Mouse (Mus musculus): ENCODE data around the gene Myo1e. TPM values are rescaled to one million over a fixed set of nuclear protein-coding genes. Genes with fewer than 3 reads are reported as not detected.

Gene Myo1e
- total and polyA plus RNA-seq, 3 experiments: 82.3 to 186 (median 98.7) TPM

DNA sequence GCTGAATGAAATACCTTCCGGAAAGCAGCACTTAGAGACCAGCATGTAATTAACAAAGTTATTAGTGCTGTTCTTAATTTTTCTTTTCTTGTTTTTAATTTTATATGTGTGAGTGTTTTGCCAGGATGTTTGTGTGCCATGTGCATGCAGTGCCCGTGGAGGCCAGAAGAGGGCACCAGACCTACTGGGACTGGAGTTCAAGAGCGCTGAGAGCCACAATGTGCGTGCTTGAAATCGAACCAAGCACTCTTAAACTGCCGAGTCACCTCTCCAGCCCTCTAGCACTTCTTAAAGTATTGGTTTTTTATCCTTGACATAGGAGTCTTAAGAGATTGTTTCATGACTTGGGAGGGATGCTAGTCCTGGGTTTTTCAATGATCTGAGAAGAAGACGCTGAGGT lies 38.2 kb upstream of the Myo1e start:
- Histone ChIP-seq H3K9ac (ENCODE audit: insufficient read depth, low read depth) (no peak overlapping the region), H3K4me2 (ENCODE audit: insufficient read depth, low read depth, poor library complexity, severe bottlenecking) (no peak overlapping the region), H3K4me3 (replicated peaks in 1 of 3; ENCODE audit: low read depth in 2 of 3, low read length in 2 of 3, poor library complexity in 1 of 3) (no peak overlapping the region), H3K27ac (ENCODE audit: insufficient read depth, low read depth) (no peak overlapping the region), H3K9me3 (replicated peaks; ENCODE audit: low read length) (peaks cover 3% of the 10 kb centered on the region), H3K79me2 (replicated peaks; ENCODE audit: control insufficient read depth, extremely low read depth, insufficient read depth, poor library complexity, severe bottlenecking) (no peaks in the 10 kb centered on the region), H3K4me1 (ENCODE audit: control insufficient read depth in 1 of 2, insufficient read depth in 2 of 2) (peaks cover under 1 to 10% of the 10 kb centered on the region in 2 experiments), H3K36me3 (replicated peaks in 1 of 2; ENCODE audit: control insufficient read depth in 1 of 2, insufficient read depth in 1 of 2, low read length in 1 of 2) (no peaks in the 10 kb centered on the region), H3K27me3 (replicated peaks) (no peaks in the 10 kb centered on the region)
- peak; percentile 12 for DNase-seq (ENCODE audit: extremely low read depth)
- in situ Hi-C loops (cut with MboI; ENCODE audit: low pct_ligation_motif_present, low pct_unique_long_range_greater_than_20kb, low sequenced_read_pairs) (no loop called here), dilution Hi-C loops (cut with MboI; ENCODE audit: extremely low pct_ligation_motif_present, extremely low pct_unique_long_range_greater_than_20kb, low sequenced_read_pairs) (no loop called here)
- TF ChIP-seq ZNF384 (IDR thresholded peaks at IDR 0.05; ENCODE audit: low read depth, low read length) (no peak), USF2 (conservative IDR thresholded peaks at IDR 0.05; ENCODE audit: low read depth, low read length) (no peak), GABPA (IDR thresholded peaks at IDR 0.05; ENCODE audit: insufficient replicate concordance, low read depth, low read length) (no peak), SMC3 (IDR thresholded peaks at IDR 0.05; ENCODE audit: low read depth, low read length) (peak; percentile 51), CTCF (conservative IDR thresholded peaks at IDR 0.05 in 1 of 2, IDR thresholded peaks at IDR 0.05 in 1 of 2; ENCODE audit: low read depth in 2 of 2, low read length in 2 of 2) (peak; percentile 40 to 58), TCF12 (IDR thresholded peaks at IDR 0.05; ENCODE audit: low read depth, low read length) (no peak), RAD21 (IDR thresholded peaks at IDR 0.05; ENCODE audit: low read depth, low read length) (peak; percentile 39), HCFC1 (IDR thresholded peaks at IDR 0.05; ENCODE audit: low read depth, low read length) (no peak)

DNA sequence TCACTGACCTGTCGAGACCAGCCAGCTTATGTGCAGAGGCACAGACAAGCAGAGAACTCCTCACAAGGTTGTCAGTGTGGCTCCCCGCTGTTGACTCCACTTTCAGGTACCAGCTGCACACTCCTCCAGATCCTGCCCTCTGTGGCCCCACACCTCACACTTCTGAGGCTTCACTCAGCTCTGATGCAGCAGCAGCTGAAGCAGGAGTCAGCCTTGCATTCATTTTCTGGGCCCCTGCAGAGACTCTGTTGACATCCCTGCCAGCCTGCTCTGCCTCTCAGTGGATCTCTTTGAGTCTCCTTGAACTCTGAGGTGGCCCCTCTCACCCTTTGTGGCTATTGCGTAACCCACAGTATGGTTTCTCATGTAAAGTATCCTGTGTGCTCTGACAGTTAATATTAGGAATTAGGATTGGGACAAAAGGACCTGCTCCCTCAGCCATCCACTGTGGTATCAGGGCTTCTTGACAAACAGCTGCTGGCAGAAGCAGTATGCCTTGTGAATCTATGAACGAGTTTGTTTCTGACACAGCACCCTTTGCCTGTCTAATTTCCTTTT lies 32.8 kb upstream of the Myo1e start:
- dilution Hi-C loops (cut with MboI; ENCODE audit: extremely low pct_ligation_motif_present, extremely low pct_unique_long_range_greater_than_20kb, low sequenced_read_pairs) (no loop called here), in situ Hi-C loops (cut with MboI; ENCODE audit: low pct_ligation_motif_present, low pct_unique_long_range_greater_than_20kb, low sequenced_read_pairs) (no loop called here)
- Histone ChIP-seq H3K27me3 (replicated peaks) (no peaks in the 10 kb centered on the region), H3K36me3 (replicated peaks in 1 of 2; ENCODE audit: control insufficient read depth in 1 of 2, insufficient read depth in 1 of 2, low read length in 1 of 2) (no peaks in the 10 kb centered on the region), H3K4me1 (ENCODE audit: control insufficient read depth in 1 of 2, insufficient read depth in 2 of 2) (peaks cover 6 to 12% of the 10 kb centered on the region in 2 experiments; a peak in 3 of 4 replicates), H3K4me3 (replicated peaks in 1 of 3; ENCODE audit: low read depth in 2 of 3, low read length in 2 of 3, poor library complexity in 1 of 3) (no peak overlapping the region), H3K9me3 (replicated peaks; ENCODE audit: low read length) (no peaks in the 10 kb centered on the region), H3K27ac (ENCODE audit: insufficient read depth, low read depth) (no peak overlapping the region), H3K4me2 (ENCODE audit: insufficient read depth, low read depth, poor library complexity, severe bottlenecking) (no peak overlapping the region), H3K9ac (ENCODE audit: insufficient read depth, low read depth) (no peak overlapping the region), H3K79me2 (replicated peaks; ENCODE audit: control insufficient read depth, extremely low read depth, insufficient read depth, poor library complexity, severe bottlenecking) (no peaks in the 10 kb centered on the region)
- DNase-seq (ENCODE audit: extremely low read depth): no peak
- TF ChIP-seq CHD2 (IDR thresholded peaks at IDR 0.05; ENCODE audit: low read length): no peak
- TF ChIP-seq UBTF (IDR thresholded peaks at IDR 0.05; ENCODE audit: low read depth, low read length): no peak
- no peak for TF ChIP-seq MEF2A (IDR thresholded peaks at IDR 0.05; ENCODE audit: borderline replicate concordance, low read depth, low read length)
- TF ChIP-seq MXI1 (IDR thresholded peaks at IDR 0.05; ENCODE audit: low read depth, low read length): no peak
- TF ChIP-seq CHD1 (IDR thresholded peaks at IDR 0.05; ENCODE audit: low read depth, low read length): no peak
- TF ChIP-seq POLR2A (IDR thresholded peaks at IDR 0.05; ENCODE audit: low read depth, low read length): no peak
- no peak for TF ChIP-seq GABPA (IDR thresholded peaks at IDR 0.05; ENCODE audit: insufficient replicate concordance, low read depth, low read length)
- no peak for TF ChIP-seq JUN (IDR thresholded peaks at IDR 0.05; ENCODE audit: insufficient read depth, low read depth, low read length)
- no peak for TF ChIP-seq MYC (IDR thresholded peaks at IDR 0.05; ENCODE audit: low read depth, low read length)
- TF ChIP-seq EP300 (IDR thresholded peaks at IDR 0.05; ENCODE audit: low read length): no peak
- TF ChIP-seq KAT2A (IDR thresholded peaks at IDR 0.05; ENCODE audit: insufficient replicate concordance, low read length): no peak
- TF ChIP-seq BHLHE40 (IDR thresholded peaks at IDR 0.05; ENCODE audit: low read depth, low read length): no peak
- TF ChIP-seq E2F4 (IDR thresholded peaks at IDR 0.05; ENCODE audit: insufficient replicate concordance, low read depth, low read length): no peak
- no peak for TF ChIP-seq ETS1 (conservative IDR thresholded peaks at IDR 0.05; ENCODE audit: low read depth, low read length)
- no peak for TF ChIP-seq IRF4 (IDR thresholded peaks at IDR 0.05; ENCODE audit: low read depth, low read length)
- TF ChIP-seq MAX (IDR thresholded peaks at IDR 0.05; ENCODE audit: low read length): no peak
